Mouse (Mus musculus) cerebellum, postnatal 10 days (tissue): Measurements from ENCODE around the gene Adarb2.

Source experiments
- DNase-seq, 2 experiments: peaks; one replicate each; pipeline ENCODE4 v3.0.0; 2021; ENCODE audit warnings: mixed read lengths in 2 of 2

Gene Adarb2

GRCm38 (mm10) chr13:8487756-8488434, 285.2 kb downstream of the Adarb2 start:
- DNase-seq: peak; percentile 53 to 59

DNA sequence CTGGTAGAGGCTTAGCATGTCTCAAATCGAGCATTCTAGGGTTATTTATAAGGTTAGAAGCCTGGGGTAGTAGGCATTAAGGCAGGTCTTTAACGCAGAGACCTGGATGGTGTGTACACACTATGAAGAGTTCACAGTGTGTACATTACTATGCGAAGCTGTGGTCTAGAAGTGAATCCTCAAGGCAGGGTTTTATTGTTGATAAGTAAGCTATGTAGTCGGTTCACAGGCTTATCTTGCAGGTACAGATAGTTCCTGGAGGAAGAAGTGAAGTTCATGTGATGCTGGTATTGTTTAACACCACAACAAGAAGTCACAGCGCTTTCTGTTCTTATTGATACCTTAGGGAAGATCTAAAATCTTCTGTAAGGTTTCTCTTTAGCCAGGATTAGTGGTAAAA, 290.7 kb downstream of the Adarb2 start:
- no peak for DNase-seq

GRCm38 (mm10) chr13:8499551-8499950, 296.9 kb downstream of the Adarb2 start:
- DNase-seq: no peak

- no peak for DNase-seq
Measured at GRCm38 (mm10) chr13:8511069-8511817, 308.6 kb downstream of the Adarb2 start.

DNA sequence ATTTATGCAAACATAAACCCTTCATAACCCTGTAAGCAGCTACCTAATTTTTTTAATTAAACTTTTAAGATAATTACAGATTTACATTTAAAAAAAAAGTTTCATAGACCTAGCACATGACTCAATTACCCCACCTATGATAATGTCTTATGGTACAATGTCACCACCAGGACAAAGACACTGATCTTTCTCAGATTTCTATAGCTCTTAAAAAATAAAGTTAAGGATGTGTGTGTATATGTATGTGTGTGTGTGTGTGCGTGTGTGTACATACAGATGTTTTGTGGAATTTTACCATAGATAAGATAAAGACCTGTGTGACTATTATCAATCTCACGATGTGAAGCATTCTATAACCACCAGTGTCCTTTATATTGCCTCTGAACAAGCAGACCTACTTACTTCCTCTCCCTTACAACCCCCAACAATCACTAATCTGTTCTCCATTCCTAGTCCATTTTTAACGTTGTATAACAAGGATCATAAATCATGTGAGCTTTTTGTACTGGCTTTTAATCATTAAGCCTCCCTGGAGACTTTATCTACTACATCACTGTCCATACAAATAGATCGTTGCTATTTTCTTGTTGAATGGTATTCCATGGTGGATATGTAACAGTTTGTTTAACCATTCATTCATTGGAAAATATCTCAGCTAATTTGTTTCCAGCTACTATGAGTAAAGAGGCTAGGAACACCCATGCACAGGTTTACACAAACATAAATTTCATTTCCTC, 313.5 kb downstream of the Adarb2 start:
- DNase-seq: no peak

- no peak for DNase-seq
Measured at GRCm38 (mm10) chr13:8519204-8519603, 316.5 kb downstream of the Adarb2 start.

DNA sequence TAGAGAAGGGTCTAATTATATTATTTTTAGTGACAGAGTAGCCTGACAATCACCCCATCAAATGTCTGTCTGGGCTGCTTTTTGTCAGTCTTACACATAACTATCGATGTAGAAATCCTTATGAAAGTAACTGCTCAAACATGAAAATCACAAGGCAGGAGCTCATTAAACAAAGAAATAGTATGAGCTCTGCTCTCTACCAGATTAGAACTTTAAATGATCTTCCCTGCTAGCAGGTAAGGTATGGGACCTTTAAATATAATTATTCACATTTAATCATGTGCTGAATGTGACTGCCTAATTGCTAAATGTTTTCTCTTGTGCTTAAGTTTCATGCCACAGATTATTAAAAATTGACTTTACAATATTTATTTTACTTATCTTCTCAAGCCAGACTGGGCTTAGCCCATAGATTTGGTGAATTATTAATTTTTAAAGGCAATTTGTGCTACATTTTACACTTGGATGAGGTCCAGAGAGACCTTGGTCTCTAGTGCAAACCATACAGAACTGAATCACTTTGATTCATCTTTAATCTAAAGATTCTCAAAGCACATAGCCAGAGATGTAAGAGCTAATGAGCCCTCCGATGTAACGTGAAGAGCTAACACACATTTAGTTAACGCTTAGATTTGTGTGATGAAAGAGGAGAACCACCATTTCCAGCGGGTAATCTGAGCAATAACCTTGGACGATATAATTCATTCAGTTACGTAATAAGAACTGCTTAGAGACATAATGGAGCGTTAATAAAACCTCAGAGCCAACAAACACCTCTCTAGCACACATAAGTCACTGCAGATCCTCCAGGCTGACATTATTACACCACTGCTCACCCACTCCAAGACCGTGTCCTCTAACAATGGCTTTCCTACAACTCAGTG, 323.3 kb downstream of the Adarb2 start:
- no peak for DNase-seq

- no peak for DNase-seq
Measured at GRCm38 (mm10) chr13:8534265-8535113, 331.8 kb downstream of the Adarb2 start.

DNA sequence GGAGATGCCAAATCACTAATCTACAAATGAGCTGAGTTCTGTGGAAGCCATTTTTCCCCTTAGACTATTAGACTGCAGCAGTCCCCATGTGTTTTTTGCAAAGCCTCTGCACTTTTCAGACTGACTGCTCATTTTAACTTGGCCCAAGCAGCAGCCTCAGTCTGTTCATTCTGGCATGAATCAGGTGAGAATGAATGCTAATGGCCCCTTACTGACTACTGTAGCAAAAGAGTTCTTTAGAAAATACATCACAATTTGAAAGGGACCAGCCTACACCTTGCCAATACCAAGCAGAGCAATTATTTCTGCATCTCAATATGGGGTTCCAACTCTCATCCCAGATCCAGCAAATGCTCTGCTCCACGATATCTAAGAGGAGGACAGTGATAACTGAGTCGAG, 335.8 kb downstream of the Adarb2 start:
- DNase-seq: peak in 1 of 2 experiments; percentile 12

- no peak for DNase-seq
Measured at GRCm38 (mm10) chr13:8538896-8539295, 336.2 kb downstream of the Adarb2 start.

DNA sequence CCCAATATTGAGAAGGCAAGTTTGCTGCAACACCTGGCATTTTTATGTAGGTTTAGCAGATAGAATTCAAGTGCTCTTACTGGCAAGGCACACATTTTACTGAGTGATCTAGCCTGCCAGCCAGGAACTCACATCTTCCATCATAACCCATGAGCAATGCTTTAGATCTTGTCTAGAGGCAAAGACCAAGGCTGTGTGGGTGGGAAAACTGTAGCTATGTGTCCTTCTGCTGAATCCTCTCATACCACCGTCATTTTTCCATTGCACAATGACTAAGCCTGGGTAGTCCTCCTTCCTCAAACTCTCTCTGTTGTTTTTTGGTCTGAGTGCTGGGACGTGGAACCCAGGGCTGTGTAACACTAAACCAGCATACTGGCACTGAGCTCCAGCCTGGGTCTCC, 340.0 kb downstream of the Adarb2 start:
- no peak for DNase-seq

GRCm38 (mm10) chr13:8552242-8552641, 349.6 kb downstream of the Adarb2 start:
- peak; percentile 21 to 24 for DNase-seq

GRCm38 (mm10) chr13:8557784-8558183, 355.1 kb downstream of the Adarb2 start:
- DNase-seq: no peak

DNA sequence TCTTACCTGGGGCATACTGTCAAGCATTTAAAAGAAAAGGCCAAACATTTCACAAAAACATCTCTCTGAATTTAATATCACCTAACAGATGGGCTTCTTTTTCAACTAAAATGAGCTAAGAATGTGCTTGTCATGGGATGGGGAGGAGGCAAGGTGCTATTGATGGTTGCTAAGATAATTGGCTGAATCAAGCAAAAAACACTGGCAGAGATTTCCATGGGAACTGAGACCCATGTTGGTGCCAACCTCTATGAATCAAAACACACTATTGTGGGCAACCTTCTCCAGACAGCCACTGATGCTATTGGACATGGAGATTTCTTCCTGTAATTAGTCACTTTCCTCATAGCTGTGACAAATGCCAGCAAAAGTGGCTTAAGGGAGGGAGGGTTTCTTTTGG, 357.8 kb downstream of the Adarb2 start:
- no peak for DNase-seq

GRCm38 (mm10) chr13:8563161-8563560, 360.5 kb downstream of the Adarb2 start:
- DNase-seq: peak; percentile 61 to 71

DNA sequence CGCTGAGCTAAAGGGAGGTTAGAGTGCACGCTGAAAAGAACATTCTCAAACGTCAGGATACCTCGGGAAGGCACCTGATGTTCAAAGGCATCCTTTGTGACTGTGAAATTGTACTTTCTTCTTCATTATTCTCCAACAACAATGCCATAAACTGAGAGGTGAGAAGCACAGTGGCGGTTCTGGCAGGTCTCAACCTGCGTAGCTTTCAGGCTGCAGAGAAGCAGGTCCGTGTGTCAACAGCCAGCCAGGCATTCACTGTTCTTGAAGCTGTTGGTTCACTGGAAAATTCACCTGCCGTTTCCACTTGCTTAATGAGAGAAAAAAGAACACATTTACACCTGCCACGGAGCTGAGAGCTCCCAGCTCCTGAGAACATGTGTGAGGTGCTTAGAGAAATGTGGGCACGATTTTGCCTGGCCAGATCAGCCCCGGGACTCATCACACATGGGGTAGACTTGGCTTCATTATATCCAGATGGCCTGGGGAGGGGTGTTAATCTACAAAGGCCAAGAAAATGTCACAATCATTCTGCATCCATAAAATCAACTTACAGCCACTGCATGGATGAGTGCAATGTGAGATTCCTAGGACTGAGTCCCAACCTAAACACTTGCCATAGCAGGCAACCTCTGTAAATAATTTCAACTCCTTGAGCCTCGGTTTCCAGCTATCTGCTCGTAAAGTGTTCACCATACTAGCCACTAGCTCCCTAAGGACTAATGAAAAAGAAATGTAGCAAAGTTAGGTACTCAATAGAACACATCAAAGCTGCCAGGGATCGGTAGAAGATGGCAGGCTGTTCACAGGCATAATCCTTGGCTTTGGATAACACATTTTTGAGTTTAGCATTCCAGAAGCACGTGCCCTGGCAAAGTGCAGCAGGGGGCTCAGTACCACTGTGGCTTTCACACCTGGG, 364.7 kb downstream of the Adarb2 start:
- DNase-seq: peak; percentile 76 to 77

DNA sequence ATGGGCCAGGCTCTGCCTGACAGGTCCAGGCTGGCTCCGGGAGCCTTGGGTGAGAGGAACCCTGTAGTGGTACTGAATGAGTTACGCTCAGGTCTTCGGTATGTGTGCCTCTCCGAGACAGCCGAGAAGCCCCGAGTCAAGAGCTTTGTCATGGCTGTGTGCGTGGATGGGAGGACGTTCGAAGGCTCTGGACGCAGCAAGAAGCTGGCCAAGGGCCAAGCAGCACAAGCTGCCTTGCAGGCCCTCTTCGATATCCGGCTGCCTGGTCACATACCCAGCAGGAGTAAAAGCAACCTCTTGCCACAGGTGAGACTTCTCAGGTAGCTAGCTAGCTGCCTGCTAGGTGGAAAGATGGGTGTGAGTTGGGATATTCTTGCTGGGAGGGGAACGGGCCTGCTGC, 367.6 kb downstream of the Adarb2 start:
- peak; percentile 61 to 75 for DNase-seq

DNA sequence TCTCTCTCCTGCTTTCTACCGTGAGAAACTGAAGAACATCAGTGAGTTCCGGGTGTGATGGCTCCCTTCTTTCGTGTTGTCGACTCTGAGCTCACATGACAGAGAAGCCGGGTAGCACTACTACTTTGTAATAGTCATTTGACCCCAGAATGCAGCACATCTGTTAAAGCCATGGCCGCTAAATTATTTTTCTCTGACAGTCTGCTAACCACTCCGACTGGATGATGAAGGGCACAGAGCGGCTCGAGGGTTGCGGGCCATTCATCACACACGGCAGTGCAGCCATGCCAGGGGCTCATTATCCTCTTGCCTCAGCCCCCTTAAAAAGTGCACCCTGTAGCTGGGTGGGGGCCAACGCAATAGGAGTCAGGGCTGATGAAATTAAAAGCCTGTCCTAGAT, 371.2 kb downstream of the Adarb2 start:
- DNase-seq: no peak

DNA sequence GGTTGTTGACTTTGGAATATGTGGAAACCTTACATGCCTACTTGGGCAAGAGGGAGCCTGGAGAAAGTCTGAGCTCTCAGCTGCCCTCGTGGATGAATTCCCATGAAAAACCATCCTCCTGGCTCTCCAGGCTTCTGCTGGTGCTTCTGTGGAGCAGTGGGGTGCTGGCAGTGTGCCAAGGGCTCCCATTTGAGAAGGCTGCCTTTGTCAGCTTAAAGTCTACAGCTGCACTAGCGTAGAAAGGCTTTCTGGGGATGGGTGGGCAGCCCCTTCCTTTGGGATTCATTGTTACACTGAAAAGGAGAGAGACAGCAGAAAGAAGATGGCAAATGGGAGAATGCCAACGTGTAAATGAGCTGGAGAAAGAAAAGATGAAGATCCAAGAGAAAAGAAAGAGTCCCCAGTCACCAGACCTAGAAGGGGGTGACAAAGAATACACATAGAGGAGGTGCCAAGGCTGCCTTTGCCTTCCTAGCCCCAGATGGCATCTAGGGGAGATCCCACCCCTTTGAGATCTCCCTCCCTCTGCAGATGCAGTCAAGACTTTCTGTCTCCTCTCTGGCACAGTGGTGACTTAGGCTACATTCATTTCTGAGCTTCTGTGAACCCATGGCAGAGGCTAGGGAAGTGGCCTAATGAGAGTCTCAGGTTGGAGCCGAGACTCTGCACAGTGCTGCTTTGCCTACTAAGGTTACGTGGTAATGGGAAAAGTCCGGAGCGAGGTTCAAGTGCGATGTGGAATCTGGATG, 381.8 kb downstream of the Adarb2 start:
- DNase-seq: peak; percentile 76 to 79

- no peak for DNase-seq
Measured at GRCm38 (mm10) chr13:8587447-8587846, 384.8 kb downstream of the Adarb2 start.
